Mouse (Mus musculus) ES-E14 (cell line): Measurements from ENCODE around the gene Kat6b. TPM values are rescaled to one million over a fixed set of nuclear protein-coding genes. Genes with fewer than 3 reads are reported as not detected.

Experiments used
- DNase-seq: peaks from one replicate; pipeline ENCODE4 v3.0.0-alpha.2; 2013; ENCODE audit warnings: low read depth, low spot score
- H3K27ac ChIP-seq: 2 replicates; pipeline ENCODE4 v1.5.1; 2012; ENCODE audit warnings: low read depth, mild to moderate bottlenecking, low read length, moderate library complexity, mixed read lengths; ENCODE audit not compliant: poor library complexity, insufficient read depth, severe bottlenecking
- H3K36me3 ChIP-seq: 2 replicates; pipeline ENCODE4 v1.6.1; 2012; ENCODE audit warnings: mild to moderate bottlenecking, low read length, moderate library complexity, mixed read lengths; ENCODE audit not compliant: control insufficient read depth, poor library complexity, insufficient read depth, severe bottlenecking
- H3K4me1 ChIP-seq, 2 experiments: fragments of 150-350 bp in 1 of 2; sonication (generic) in 1 of 2; 2 replicates each; pipeline ENCODE4 v1.6.1; 2012; ENCODE audit warnings: low read length in 2 of 2, mild to moderate bottlenecking in 1 of 2, mixed read lengths in 1 of 2; ENCODE audit not compliant: control insufficient read depth in 2 of 2, insufficient read depth in 2 of 2, poor library complexity in 1 of 2
- H3K4me3 ChIP-seq, 2 experiments: fragments of 150-350 bp in 1 of 2; sonication (generic) in 1 of 2; 2 replicates each; pipeline ENCODE4 v1.5.1; 2012; ENCODE audit warnings: low read length in 2 of 2, low read depth in 1 of 2, mild to moderate bottlenecking in 1 of 2, mixed read lengths in 1 of 2; ENCODE audit not compliant: insufficient read depth in 1 of 2, poor library complexity in 1 of 2, severe bottlenecking in 1 of 2
- H3K9ac ChIP-seq: 2 replicates; pipeline ENCODE4 v1.6.1; 2012; ENCODE audit warnings: low read depth, mild to moderate bottlenecking, low read length, mixed read lengths; ENCODE audit not compliant: poor library complexity, insufficient read depth, severe bottlenecking
- H3K9me3 ChIP-seq: fragments of 150-350 bp; sonication (generic); 2 replicates; pipeline ENCODE4 v1.6.1; 2012; ENCODE audit warnings: low read depth, mild to moderate bottlenecking, low read length; ENCODE audit not compliant: control insufficient read depth, insufficient read depth
- CHD2 ChIP-seq: IDR thresholded peaks from 2 replicates; pipeline ENCODE4 v1.6.1; 2014; ENCODE audit warnings: mild to moderate bottlenecking, low read depth, low read length, inconsistent platforms
- HCFC1 ChIP-seq: IDR thresholded peaks from 2 replicates; pipeline ENCODE4 v1.6.1; 2012; ENCODE audit warnings: low read length, inconsistent platforms, borderline replicate concordance; ENCODE audit not compliant: insufficient read depth
- MAFK ChIP-seq: IDR thresholded peaks from 2 replicates; pipeline ENCODE4 v1.6.1; 2014; ENCODE audit warnings: mild to moderate bottlenecking, low read depth, low read length, inconsistent platforms; ENCODE audit not compliant: insufficient read depth
- ZC3H11A ChIP-seq: IDR thresholded peaks from 2 replicates; pipeline ENCODE4 v1.6.1; 2012; ENCODE audit warnings: low read depth, mild to moderate bottlenecking, inconsistent platforms, low read length, borderline replicate concordance
- ZNF384 ChIP-seq: IDR thresholded peaks from 2 replicates; pipeline ENCODE4 v1.6.1; 2012; ENCODE audit warnings: low read depth, low read length, inconsistent platforms
- in situ Hi-C, 2 experiments: fragments of 600-800 bp; cut with MboI; formaldehyde crosslinking; loops; one replicate each; pipeline ENCODE4 v1.15.1; 2025; ENCODE audit warnings: low sequenced_read_pairs in 2 of 2, inconsistent platforms in 1 of 2; ENCODE audit not compliant: unreplicated experiment in 2 of 2
- total RNA-seq: library from RNA; depleted of rRNA; stranded (reverse); fragments of 300-350 nt; gene quantifications from 2 replicates; pipeline ENCODE4 v1.2.3, GENCODE M21; 2012; rRNA removed

The Kat6b gene
- total RNA-seq: 172 and 204 TPM in 2 replicates

- H3K9ac ChIP-seq: peak within 1 kb of the TSS; percentile 81
- H3K27ac ChIP-seq: peak within 1 kb of the TSS; percentile 93
- H3K4me3 ChIP-seq: peak within 1 kb of the TSS; percentile 83 to 92
- peaks cover 2 to 5% of the 10 kb centered on the region in 2 experiments; a peak in 3 of 4 replicates for H3K4me1 ChIP-seq
- in situ Hi-C loops: no loop called here
- peaks cover 20% of the 10 kb centered on the region for H3K36me3 ChIP-seq
- DNase-seq: peak; percentile 87
- TF ChIP-seq HCFC1: peak; percentile 44; the same call in 1 of the 2 replicates
- no peak for TF ChIP-seq CHD2
- no peaks in the 10 kb centered on the region for H3K9me3 ChIP-seq
Observed at GRCm38 (mm10) chr14:21481231-21481630, at the start of gene Kat6b. Gene Kat6b (plus strand): TSS chr14:21481434.

- Histone ChIP-seq H3K9me3 (no peaks in the 10 kb centered on the region), H3K4me1 (no peaks in the 10 kb centered on the region), H3K9ac (no peak overlapping the region), H3K4me3 (no peak overlapping the region), H3K36me3 (no peaks in the 10 kb centered on the region), H3K27ac (no peak overlapping the region)
- in situ Hi-C loops: no loop called here
- DNase-seq: no peak
- no peak for TF ChIP-seq HCFC1
- TF ChIP-seq ZNF384: no peak
- no peak for TF ChIP-seq CHD2
- no peak for TF ChIP-seq ZC3H11A
- no peak for TF ChIP-seq MAFK
Observed at GRCm38 (mm10) chr14:21433415-21433814, 47.8 kb upstream of the Kat6b start.

DNA sequence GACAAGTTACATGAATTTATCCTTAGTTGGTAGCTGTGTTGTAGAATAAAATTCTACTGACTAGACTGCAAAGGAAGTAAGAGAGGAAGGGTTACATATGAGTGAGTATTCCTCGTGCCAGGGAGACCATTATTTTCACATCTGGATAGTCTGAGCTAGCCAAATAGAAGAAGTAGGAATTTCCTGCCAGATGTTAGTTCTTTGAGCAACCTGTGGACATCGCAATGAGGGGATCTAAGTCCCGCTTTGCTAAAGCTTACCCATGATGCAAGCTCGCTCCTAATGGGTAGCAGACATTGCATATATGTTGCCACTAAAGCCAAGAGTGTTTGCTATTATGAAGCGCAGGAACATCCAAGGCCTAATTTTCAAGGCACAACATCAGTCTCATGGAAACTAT is 47.2 kb upstream of the Kat6b start:
- in situ Hi-C loops: no loop called here
- no peak overlapping the region for H3K27ac ChIP-seq

GRCm38 (mm10) chr14:21434686-21435085 is 46.5 kb upstream of the Kat6b start:
- no peaks in the 10 kb centered on the region for H3K9me3 ChIP-seq
- H3K4me1 ChIP-seq: 0 out of 4 replicates have a peak, but pooled peaks cover 0 to under 1% of the 10 kb centered on the region in 2 experiments
- no peak overlapping the region for H3K4me3 ChIP-seq
- TF ChIP-seq ZNF384 (no peak), HCFC1 (no peak), MAFK (no peak), ZC3H11A (no peak), CHD2 (no peak)
- no peak for DNase-seq
- in situ Hi-C loops: no loop called here
- H3K36me3 ChIP-seq: no peaks in the 10 kb centered on the region
- no peak overlapping the region for H3K27ac ChIP-seq
- H3K9ac ChIP-seq: no peak overlapping the region

More for the DNA sequence above, 47.2 kb upstream of the Kat6b start:
- DNase-seq: no peak
- no peak overlapping the region for H3K4me3 ChIP-seq
- no peaks in the 10 kb centered on the region for H3K9me3 ChIP-seq
- TF ChIP-seq HCFC1 (no peak), CHD2 (no peak), ZC3H11A (no peak), MAFK (no peak), ZNF384 (no peak)
- no peaks in the 10 kb centered on the region for H3K4me1 ChIP-seq
- no peak overlapping the region for H3K9ac ChIP-seq
- no peaks in the 10 kb centered on the region for H3K36me3 ChIP-seq

DNA sequence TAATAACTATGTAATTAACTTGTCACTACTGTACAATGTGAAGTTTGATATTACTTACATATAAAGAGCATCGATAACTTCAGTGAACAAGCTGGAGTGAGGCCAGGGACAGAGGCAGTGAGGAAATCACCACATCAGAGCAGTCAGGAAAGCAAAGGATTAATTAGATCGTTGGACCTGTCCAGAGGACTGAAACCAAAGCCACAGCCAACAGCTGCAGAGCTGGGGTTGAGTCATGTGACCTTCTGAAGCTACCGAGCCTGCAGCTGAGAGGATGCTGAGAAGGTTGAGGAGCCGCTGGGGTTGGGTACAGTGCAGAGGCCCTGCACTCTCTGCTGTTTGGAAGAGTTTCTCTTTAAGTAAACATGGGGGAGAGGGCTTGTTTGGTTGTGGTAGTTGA is 41.4 kb upstream of the Kat6b start:
- Histone ChIP-seq H3K4me3 (no peak overlapping the region), H3K9me3 (no peaks in the 10 kb centered on the region), H3K27ac (no peak overlapping the region), H3K36me3 (no peaks in the 10 kb centered on the region), H3K9ac (no peak overlapping the region), H3K4me1 (peaks cover 2% of the 10 kb centered on the region in 2 experiments; a peak in 1 of 4 replicates)
- in situ Hi-C loops: no loop called here
- no peak for TF ChIP-seq MAFK
- TF ChIP-seq ZNF384: no peak
- no peak for DNase-seq
